Mouse (Mus musculus) kidney, adult 8-10 months (tissue): ENCODE data around the gene Snx18.

Experiments used
- DNase-seq, 2 experiments: peaks; one replicate each; pipeline ENCODE4 v3.0.0; 2022

Gene Snx18

DNA sequence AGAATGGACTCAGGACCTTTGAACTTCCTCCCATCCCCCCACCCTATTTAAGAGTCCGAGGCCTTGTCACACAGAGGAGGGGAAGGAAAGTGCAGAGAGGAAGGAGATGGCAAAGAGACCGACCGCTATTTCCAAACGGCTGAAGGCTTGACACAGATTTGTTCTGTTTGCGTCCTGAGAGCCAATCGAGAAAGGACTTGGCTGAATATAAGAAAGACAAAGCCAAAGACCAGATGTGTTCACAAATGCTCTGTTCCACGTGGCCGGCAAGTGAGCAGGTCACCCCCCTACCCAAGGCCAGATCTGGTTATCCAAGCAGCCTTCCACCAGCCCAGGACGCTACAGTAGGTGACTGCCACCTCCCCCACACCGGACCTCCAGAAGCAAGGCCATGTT, 2.8 kb downstream of the Snx18 start:
- DNase-seq: no peak

DNA sequence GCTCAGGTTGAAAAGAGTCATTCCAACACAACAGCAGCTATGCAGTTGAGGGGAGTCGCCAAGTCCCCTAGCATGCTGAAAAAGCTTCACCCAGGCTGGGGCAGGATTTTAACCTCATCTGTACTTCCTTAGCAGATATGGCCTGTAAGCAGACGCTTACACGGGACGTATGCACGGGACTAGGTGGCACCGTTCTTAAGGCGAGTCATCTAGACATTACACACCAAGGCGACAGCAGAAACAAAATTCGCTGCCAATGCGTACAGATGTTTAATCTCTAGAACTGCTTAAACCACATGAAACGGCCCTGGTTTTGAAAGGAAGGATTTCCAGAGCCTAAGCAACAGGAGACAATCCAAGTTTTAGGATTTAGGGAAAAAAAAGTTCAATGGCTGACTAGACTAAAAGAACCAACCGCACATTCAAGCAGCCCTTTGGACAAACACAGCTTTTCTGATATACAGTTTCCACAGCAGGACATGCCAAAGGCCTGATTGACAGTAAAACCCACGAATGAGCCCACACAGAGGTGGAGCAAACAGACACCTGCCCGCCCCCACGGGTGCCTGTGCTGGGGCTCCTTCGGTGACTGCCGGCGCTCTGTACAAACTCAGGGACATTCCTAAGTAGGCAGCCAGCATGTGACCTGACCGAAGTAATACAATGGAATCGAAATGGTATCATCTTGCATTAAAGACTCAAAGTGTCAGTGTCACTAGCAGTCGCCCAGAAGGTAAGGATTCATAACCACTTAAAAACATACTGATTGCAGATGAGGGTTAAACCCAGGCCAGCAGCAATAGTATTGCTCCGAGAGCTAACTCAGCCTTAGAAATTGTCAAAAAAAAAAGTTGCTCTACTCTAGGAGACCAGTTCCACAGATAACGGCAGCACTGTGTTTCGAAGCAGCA, 3.5 kb downstream of the Snx18 start:
- DNase-seq: peak; percentile 88 to 90

DNA sequence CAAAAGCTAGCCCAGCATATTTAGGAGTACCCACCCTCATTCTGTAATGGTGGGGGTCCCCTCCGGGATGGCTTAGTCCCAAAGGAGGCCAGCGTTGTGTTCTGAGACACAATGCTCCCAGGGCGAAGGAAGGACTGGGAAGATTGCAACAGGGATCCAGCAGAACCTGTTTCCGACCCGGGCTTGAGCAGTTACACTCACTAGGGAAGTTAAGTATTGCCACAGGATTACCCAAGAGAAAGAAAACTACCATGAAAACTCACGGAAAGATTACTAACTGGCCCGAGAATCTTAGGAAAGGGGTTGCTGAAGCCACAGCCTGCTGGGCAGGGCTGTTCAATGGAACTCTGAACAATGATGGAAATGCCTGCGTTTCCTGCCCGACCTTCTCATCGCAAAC, 4.5 kb downstream of the Snx18 start:
- no peak for DNase-seq

DNA sequence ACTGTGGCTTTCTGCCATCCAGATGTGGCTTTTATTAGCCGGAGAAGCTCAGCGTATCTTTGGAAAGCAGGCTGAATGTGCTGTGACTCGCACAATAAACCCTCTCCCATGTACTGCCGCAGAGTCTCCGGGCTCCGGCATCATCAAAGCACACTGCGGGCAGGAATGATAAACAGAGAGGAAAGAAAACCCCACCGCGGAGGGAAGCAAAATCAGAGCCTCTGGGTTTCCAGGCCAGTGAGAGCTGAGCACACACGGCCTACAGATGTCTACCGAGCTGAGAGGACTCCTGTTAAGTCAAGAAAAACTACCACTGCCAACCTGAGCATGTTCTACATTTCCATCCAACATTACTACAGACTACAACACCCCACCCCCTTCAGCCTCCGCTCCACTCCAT, 5.0 kb downstream of the Snx18 start:
- no peak for DNase-seq

DNA sequence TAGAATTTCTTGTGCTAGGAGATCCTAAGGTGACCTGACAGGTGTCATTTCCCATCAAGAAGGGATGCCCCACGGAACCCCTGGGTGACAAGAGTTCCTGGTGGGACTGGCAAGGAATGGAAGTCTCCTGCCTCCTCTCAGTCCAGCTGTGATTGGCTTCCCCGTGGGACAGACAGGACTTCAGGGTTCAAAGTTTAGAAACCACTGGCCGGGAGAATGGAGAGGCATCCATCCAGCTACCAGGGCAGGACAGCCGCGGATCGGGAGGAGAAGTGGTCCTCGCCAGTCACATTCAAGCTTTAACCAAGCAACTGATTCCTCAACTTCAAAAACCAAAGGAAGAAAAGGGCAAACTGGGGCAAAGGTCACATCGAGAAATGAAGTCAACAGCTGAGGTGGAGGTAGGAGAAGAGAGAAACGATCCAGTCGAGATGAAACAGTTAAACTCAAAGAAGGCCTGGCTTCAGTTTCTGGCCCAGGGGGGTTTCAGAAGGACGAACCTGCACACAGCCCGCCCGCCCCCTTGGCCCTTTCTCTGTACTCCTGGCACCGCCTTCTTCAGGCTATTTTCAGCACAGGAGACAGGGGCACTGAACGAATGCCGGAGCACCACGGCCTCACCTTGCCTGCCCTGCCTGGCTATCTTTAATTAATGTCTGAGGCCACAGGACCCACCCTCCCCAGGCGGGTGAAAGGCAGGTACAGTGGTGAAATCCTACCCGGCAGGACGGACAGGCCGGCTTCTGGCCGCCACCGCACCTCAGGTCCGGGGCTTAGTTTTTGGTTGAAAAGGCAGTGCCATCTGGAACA, 6.0 kb downstream of the Snx18 start:
- DNase-seq: peak; percentile 68 to 74

DNA sequence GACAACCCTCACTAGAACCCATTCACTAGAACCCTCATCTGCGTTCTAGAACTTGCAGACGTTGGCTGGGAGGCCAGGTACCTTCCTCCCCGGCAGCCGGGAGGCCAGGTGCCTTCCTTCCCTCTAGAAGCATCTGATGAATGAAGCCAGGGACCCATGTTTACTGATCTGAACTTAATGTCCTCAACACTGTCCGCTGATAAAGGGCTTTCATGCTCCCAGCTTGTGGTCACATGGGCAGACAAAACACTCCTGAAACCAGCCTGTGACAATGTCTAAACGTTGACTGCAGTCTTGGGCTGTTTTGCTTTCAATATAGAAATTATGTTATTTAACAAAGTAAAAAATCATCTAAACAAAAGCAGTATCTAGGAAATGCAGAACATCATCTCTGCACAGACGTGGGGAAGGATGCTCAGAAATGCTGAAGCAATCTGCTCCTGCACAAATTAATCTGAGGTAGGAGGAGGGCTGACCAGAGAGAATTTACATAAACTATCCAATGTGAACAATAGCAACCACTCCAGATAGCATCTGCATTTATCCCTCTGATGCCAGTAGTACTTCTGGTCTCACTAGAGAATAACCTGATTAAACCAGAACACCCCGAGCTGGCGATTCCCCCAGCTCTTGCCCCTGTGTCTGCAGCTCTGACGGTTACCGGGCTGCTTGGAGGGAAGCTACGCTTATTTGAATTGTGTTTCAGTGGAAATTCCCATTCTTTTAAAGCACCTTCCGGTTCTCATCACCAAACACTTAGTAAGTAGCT, 7.4 kb downstream of the Snx18 start:
- DNase-seq: peak in 1 of 2 experiments; percentile 5

DNA sequence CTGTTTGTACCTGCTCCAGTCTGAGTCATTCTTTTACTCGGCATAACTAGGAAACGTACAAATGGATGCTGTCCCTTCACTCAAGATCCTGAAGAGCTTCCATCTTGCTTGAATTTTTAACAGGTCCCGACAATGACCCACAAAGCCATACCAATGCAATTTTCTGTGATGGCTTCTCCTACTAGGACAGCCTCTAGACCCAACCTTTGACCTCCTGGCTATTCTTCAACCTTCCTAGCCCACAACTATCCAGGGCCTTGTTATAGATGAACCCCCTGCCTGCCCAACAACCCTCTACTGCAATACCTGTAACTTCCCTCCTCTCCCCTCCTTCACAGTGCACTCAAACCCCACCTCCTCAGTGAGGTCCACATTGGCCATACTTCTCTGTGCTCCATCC, 8.9 kb downstream of the Snx18 start:
- peak in 1 of 2 experiments; percentile 25 for DNase-seq

DNA sequence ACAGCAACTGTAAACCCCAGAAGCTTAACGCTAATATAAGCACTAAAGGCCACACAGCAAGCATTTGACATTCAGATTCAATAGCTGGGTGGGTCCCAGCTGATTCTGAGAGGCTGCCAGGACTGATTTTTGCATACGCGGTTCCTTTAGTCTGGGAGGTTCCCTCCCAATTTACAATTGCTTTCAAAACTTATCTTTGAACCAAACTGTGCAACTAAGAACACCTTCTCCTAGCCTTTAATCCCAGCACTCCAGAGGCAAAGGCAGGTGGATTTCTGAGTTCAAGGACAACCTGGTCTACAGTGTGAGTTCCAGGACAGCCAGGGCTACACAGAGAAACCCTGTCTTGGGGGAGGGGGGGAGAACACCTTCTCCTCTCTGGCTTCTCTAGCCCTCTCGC, 10.5 kb downstream of the Snx18 start:
- DNase-seq: no peak

DNA sequence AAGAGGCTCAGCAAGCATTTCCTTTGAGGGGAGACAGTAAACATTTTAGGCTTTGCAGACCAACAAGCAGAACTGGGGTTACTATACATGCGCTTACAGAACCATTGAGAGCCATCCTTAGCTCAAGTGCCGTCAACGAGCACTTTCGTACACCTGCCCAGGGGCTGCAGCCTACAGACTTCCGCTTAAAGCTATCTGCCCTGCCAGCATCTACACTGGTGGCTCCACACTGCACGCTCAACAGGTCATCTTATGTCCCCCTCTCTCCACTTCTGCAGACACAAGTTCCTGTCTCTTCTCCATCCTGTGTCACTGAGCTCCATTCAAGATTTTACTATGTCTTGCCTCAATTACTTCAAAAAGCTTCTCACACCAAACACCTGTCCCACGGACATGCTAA, 11.0 kb downstream of the Snx18 start:
- no peak for DNase-seq

DNA sequence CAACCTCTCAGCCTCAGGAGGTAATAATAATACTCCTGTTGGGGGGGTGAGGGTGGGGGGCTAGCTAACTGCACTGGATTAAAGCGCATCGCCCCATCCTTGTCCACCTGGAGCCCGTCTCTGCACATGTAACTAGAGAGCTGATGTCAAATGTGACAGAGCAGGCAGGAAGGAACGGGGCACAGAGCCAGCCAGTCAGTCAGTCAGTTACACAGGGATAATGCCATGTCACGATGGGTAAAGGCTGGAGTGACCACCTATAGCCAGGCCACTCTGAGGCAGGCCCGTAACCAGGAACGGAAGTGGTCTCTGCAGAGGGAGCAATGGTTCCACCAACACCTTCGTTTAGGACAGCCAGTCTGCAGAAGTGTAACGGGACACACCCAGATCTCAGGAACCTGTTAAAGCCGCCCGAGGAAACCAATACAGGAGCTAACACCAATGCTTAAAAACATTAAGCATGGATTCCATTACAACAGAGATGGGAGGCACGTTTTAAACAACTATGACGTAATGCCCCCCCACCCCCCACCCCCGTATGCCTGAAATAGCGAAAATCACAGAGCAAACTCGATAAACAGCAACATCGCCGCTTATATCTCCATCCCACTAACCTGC, 11.5 kb downstream of the Snx18 start:
- DNase-seq: no peak

DNA sequence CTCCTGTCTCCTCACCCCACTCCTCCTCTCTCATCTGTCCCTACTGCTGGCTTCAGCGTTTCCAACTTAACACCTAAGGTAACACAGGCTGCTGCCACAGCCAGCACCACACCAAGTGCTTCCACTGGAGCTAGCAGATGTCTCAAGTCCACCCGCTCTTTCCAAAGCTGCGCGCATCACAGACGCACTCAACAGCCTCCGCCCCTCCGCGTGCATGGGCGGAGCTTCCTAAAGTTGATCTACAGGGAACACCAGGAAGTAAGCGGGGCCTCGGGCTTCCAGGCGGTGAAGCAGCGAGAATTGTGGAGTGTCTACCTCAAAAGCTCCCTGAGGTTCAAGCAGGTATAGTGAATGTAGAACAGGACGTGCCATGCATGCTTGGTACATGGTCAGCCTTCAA, 12.2 kb downstream of the Snx18 start:
- no peak for DNase-seq

DNA sequence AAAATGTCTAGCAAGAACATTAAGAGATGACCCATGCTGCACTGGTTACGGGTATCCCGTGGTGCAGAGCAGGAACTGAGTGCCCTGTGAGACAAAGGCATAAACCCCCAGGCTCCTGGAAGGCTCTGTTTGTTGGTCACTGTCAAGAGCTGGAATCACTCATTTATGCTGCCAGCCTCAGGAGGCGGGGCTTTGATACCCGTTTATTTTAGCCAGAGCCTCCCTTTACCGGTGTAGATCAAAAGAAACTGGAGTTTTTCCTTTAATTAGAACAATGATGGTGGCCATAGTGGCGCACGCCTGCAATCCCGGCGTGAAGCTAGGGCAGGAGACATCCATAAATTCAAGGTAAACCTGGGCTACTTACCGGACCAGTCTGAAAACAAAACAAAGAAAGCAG, 12.7 kb downstream of the Snx18 start:
- no peak for DNase-seq

DNA sequence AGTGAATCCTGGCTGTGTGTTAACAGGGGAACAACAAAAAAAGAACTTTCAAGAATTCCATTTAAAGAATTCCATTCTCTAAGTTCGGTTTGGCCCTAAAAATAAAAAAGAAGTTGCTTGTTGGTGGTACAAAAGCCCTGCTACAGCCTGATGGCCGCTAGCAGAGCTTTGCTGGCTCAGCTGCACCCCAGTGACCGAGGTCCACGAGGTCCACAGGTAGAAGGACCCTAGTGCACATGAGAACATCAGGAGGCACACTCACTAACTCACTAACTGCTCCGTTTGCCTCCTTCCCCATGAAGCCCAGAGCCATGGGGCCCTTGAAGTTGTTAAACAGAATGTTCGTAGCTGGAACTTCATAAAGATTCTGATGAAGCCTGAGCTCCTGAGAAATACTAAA, 14.0 kb downstream of the Snx18 start:
- DNase-seq: no peak

DNA sequence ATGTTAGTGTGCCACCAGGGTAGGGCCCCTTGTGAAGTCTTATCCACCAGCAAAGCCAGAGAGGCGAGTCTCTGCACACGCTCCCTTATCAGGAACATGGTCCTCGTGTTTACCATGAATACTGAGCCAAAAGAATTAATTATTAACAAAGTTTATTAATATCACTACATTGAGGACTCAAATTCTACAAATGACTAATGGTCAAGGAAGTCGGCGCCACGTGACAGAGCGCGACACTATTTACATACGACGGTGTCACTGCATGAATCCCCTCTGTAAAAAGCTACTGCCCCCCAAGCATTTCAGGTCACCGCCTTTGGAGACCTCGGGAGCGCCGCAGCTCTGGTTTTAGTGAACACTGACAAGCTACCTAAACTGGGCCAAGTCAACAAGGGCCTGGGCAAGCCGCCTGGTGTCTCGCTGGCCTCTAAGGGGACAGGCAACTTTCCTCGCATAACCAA, 15.5 kb downstream of the Snx18 start:
- peak in 1 of 2 experiments; percentile 56 for DNase-seq

DNA sequence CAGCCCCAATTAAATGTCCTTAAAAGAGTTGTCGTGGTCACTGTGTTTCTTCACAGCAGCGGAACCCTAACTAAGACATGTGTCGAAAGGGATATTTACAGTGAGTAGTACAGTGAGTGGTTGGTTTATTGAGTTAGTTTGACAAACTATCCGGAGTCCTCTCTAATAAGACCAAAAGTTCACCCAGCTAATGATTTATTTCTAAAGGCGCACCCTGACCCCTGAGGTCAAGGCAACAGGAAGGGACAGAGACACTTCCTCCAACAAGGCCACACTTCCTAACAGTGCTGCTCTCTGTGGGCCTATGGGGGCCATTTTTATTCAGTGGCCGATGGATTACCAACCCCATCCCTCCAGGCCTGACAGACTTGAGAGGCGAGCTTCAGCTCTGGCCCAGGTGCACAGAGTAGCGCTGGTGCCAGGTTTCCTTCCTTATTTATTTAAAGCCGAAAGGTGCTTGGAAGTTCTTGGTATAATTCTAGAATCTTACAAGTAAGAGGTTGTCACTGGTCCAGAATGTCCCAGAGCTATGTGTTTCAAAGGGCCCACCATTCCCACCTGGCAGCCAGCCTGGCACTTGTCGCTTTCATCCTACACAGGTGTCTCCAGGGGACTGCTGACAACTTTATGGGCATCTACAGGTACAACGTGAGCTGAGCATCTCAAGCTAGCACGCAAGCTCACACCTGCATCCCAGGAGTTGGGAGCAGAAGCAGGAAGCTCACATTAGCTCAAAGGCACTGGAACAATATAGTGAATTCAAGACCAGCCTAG, 16.3 kb downstream of the Snx18 start:
- peak; percentile 71 to 73 for DNase-seq

DNA sequence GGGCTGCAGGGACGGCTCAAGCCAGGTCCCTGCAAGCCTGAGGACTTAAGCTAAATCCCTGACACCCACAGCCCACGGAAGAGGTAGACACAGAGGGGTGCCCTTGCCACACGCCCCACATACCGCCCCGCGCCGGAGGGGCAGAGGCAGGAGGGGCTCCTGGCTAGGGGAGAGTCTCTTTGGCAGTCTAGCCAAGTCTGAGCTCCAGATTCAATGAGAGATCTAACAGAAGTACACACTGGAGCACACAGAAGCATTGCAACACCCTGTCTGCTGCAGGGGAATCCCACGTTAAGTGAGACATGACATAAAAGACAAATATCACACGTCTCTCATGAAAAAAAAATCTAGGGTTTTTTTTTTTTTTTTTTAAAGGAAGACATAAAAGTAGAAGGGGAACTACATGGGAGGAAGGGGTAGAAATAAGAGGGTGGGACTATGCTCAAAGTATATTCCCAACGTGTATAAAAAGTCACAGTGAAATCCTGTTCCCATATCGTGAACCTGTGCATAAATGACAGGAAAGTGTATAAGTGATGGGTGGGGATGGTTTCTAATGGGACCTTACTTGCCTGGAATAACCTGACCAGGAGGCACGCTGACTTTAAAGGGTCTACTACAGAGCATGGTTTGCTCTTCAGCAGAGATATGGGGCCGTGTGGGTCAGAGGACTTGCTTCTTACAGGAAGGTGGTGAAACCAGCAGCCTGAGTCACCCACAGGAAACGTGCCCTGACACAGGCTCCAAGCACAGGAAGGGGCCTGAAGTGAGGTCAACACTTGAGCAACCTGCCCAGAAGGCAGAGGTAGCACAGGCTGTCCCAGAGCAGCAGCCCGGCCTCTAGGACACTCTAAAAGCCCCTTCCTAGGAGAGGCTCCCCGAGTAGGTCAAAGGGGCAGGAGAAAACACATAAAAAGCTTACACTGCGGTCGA, 17.6 kb downstream of the Snx18 start:
- peak in 1 of 2 experiments; percentile 6 for DNase-seq

DNA sequence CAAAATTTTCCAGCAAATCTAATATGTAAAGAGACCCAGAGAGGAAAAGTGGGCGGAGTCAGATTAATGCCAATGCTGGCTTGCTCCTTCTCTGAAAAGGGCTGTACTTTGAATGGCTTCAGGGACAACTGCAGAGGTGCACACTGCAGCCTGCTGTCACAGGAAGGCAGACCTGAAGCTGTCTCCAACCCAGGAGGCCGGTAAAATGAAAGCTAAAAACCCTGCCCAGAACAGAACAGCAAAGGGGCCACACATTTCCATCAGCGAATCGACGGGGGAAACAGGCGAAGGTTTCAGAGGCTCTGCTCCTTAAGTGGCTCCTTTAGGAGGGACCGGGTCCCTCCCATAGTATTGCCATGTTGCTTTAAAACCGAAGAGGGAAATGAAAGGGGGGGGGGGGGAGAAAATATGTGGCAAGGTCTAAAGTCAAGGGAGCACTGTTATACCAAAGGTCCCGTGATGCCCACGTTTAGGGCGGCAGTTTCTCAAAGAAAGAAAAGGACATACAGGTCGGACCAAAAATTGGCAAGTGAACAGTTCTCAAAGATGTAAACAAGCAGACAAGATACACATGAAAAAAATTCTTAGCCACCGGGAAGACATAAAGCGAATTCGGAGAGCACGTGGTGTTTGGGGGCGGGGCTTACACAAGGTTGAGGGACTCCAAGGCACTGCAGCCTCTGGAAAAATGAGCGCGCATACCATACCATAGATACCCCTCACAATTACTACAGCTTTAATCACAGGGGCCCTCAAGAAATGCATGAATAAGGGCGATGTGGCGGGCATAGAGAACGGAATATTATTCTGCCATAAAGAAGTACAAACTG, 18.4 kb downstream of the Snx18 start:
- no peak for DNase-seq

DNA sequence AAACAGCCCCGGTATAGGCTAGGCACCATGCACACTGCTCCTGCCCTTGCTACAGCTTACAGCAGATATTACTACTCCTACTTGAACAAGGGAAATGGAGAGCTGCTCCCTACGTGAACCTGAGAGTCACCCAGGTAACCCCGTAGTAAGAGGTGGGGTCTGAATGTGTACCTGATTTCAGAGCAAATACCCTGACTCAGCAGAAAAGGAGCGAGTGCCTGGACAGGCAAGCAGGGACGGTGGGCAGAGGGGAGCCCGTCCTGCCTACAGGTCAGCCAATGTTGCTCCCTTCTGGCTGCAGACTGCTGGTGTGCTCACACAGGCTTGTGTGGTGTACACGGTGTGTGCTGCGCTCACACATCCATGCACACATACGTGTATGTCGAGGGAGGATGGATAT, 20.7 kb downstream of the Snx18 start:
- no peak for DNase-seq

DNA sequence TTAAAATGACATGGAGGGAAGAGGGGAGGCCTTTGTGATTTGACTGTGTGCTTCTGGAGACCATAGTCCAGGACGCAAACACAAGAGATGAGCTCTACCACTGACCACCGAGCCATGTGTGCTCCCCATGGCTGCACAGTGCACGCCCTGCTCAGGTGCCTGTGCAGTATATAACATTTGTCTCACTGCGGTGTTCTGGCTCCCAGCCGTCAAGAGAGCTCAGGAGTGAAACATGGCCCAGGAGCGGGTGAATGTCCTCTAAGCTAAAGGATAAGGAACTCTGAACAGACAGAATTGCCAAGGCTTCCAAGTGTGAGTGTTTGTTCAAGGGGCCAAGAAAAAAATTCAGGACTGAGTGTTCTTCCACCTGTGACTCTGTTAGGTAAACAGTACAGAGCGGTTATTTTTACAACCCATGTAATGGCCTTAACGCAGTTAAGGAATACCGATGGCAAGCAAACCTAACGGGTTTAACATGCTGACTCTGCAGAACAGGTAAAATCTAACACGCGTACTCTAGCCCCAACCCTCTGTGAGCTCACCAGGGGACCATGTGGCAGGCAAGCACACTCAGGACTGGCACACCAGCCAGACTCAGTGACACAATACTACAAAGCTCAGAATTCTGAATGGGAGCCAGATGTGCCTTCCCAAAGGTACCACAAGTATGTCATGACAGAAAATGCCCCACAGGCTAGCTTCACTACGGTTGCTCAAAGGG, 21.4 kb downstream of the Snx18 start:
- DNase-seq: no peak
